Mouse (Mus musculus) heart, adult 2 months (tissue): ENCODE data around the gene Ihh.

Experiments used
- EP300 ChIP-seq: fragments of 200-500 bp; IDR thresholded peaks from 2 replicates; pipeline ENCODE4 v1.6.1; 2011; ENCODE audit warnings: low read depth, low read length, control low read depth; ENCODE audit not compliant: insufficient read depth
- POLR2A ChIP-seq: fragments of 200-500 bp; IDR thresholded peaks from 2 replicates; pipeline ENCODE4 v1.6.1; 2011; ENCODE audit warnings: mild to moderate bottlenecking, low read depth, low read length, control low read depth; ENCODE audit not compliant: insufficient read depth

DNA sequence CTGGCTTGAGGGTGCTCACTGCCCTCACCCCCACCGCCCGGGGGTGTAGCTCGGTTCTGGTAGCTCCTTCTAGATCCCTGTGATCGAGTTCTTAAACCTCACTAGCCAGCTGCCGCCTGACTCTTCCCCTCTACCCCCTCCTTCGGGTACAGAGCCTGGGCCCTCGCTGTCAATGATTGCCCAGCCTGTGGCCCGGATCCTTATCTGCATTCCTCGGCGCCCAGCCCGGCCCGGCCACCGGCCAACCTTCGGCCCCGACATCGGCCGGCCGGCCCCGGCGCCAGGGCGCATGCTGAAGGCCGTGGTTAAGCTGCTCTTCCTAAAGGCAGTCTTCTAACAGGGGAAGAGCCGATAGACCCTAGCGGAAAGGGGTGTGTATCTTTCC, 1.8 kb downstream of the Ihh start:
- TF ChIP-seq POLR2A: no peak
- no peak for TF ChIP-seq EP300
